Comparison of ENCODE assay signal across 8 mouse cellular contexts in genomic region chr17:35342071-35342671, GRCm38 (mm10). TPM values are rescaled to one million over a fixed set of nuclear protein-coding genes. Genes with fewer than 3 reads are reported as not detected.
A peak's percentile ranks its signal among the peaks of the same experiment; 100 is the strongest.
DNase-seq lines count a peak whose midpoint lies in the region; ATAC-seq lines count a peak whose summit lies in the region.

Gene H2-Q2 (plus strand): TSS chr17:35342242.

- H3K4me3 ChIP-seq in lung, embryonic 15.5 days, result peak within 1 kb of the TSS; percentile 52
- H3K4me3 ChIP-seq in forebrain, embryonic 10.5 days, result peak within 1 kb of the TSS; percentile 57
- peak within 1 kb of the TSS; percentile 41 for H3K4me3 ChIP-seq in kidney, embryonic 14.5 days (ENCODE audit: low read length)
- peak within 1 kb of the TSS; percentile 46 for H3K4me3 ChIP-seq in midbrain, embryonic 15.5 days

- peak within 1 kb of the TSS; percentile 14; the same call in 1 of the 2 replicates for H3K9ac ChIP-seq in lung, embryonic 15.5 days
- 0 out of 2 replicates have a peak within 1 kb of the TSS, but pooled peaks have one; percentile 18 for H3K9ac ChIP-seq in kidney, embryonic 14.5 days (ENCODE audit: low read depth, low read length)
- H3K9ac ChIP-seq in midbrain, embryonic 15.5 days, result peak within 1 kb of the TSS; percentile 49

- H3K36me3 ChIP-seq in lung, embryonic 15.5 days, result no peaks in the 10 kb centered on the region
- H3K36me3 ChIP-seq in forebrain, embryonic 10.5 days (replicated peaks), result no peaks in the 10 kb centered on the region
- H3K36me3 ChIP-seq in kidney, embryonic 14.5 days (ENCODE audit: control insufficient read depth, insufficient read depth, low read length), result no peaks in the 10 kb centered on the region
- H3K36me3 ChIP-seq in midbrain, embryonic 15.5 days (replicated peaks), result no peaks in the 10 kb centered on the region

- H3K9me3 ChIP-seq in lung, embryonic 15.5 days, result no peaks in the 10 kb centered on the region
- no peaks in the 10 kb centered on the region for H3K9me3 ChIP-seq in forebrain, embryonic 10.5 days
- no peaks in the 10 kb centered on the region for H3K9me3 ChIP-seq in kidney, embryonic 14.5 days (ENCODE audit: control insufficient read depth, low read length)
- H3K9me3 ChIP-seq in midbrain, embryonic 15.5 days, result no peaks in the 10 kb centered on the region

- H3K4me1 ChIP-seq in lung, embryonic 15.5 days, result no peaks in the 10 kb centered on the region
- peaks cover 13% of the 10 kb centered on the region for H3K4me1 ChIP-seq in forebrain, embryonic 10.5 days
- peaks cover 5% of the 10 kb centered on the region; the same call in 1 of the 2 replicates for H3K4me1 ChIP-seq in kidney, embryonic 14.5 days (ENCODE audit: control insufficient read depth, insufficient read depth, low read length)
- H3K4me1 ChIP-seq in midbrain, embryonic 15.5 days, result peaks cover 11% of the 10 kb centered on the region

- no peak for ATAC-seq in lung, embryonic 15.5 days (ENCODE audit: borderline replicate concordance, extremely low read depth, low FRiP score, low TSS enrichment)
- no peak for ATAC-seq in kidney, embryonic 14.5 days (ENCODE audit: low FRiP score, low TSS enrichment)
- peak; percentile 48; the same call in 1 of the 2 replicates for ATAC-seq in midbrain, embryonic 15.5 days (replicated peaks)

- peak within 1 kb of the TSS; percentile 66 for H3K4me2 ChIP-seq in lung, embryonic 15.5 days
- H3K4me2 ChIP-seq in kidney, embryonic 14.5 days (replicated peaks; ENCODE audit: low read depth, low read length), result peak within 1 kb of the TSS; percentile 65
- peak within 1 kb of the TSS; percentile 84 for H3K4me2 ChIP-seq in midbrain, embryonic 15.5 days

- WGBS in lung, embryonic 15.5 days, result 1% methylated on average over 40 of the region's 40 CpGs
- under 1% methylated on average over 40 of the region's 40 CpGs for WGBS in forebrain, embryonic 10.5 days
- under 1% methylated on average over 37 of the region's 40 CpGs for whole genome bisulfite sequencing in kidney, embryonic 14.5 days
- WGBS in midbrain, embryonic 15.5 days, result under 1% methylated on average over 33 of the region's 40 CpGs

- H3K27me3 ChIP-seq in lung, embryonic 15.5 days, result peaks cover 45% of the 10 kb centered on the region
- H3K27me3 ChIP-seq in forebrain, embryonic 10.5 days (ENCODE audit: poor library complexity, severe bottlenecking), result peaks cover 63% of the 10 kb centered on the region
- H3K27me3 ChIP-seq in kidney, embryonic 14.5 days (ENCODE audit: control insufficient read depth, insufficient read depth, low read length), result peaks cover 37% of the 10 kb centered on the region
- H3K27me3 ChIP-seq in midbrain, embryonic 15.5 days (replicated peaks), result peaks cover 46% of the 10 kb centered on the region

- no peak within 1 kb of the TSS for H3K27ac ChIP-seq in lung, embryonic 15.5 days
- H3K27ac ChIP-seq in forebrain, embryonic 10.5 days, result no peak within 1 kb of the TSS
- no peak within 1 kb of the TSS for H3K27ac ChIP-seq in kidney, embryonic 14.5 days (ENCODE audit: low read depth, low read length)
- no peak within 1 kb of the TSS for H3K27ac ChIP-seq in midbrain, embryonic 15.5 days

- DNase-seq in lung, adult 18-20 months, result no peak
- DNase-seq in forebrain, embryonic 10.5 days (ENCODE audit: extremely low spot score, low spot score), result peak; percentile 24
- no peak for DNase-seq in gastrocnemius, postnatal 4 days (ENCODE audit: low spot score in 2 of 2)
- no peak for DNase-seq in cerebellum, postnatal 4 days (ENCODE audit: low spot score in 2 of 2)
- no peak for DNase-seq in urinary bladder, adult 2 months (ENCODE audit: low spot score)

RNA-seq across cellular contexts. Expression of gene H2-Q2, which starts in this region (rescaled TPM):
- polyA plus RNA-seq in lung, embryonic 15.5 days (2015; fragmentation: Nextera tagmentation; extraction: Ambion mirVana), result 6.6 and 7.1 TPM in 2 replicates
- 0.26 and 0.35 TPM in 2 replicates for polyA plus RNA-seq in forebrain, embryonic 10.5 days (2016; fragmentation: Nextera tagmentation; extraction: Ambion mirVana)
- polyA plus RNA-seq in kidney, embryonic 14.5 days (2014; fragmentation: Nextera tagmentation; extraction: Ambion mirVana), result 0.24 and 0.37 TPM in 2 replicates
- polyA plus RNA-seq in midbrain, embryonic 15.5 days (2015; fragmentation: Nextera tagmentation; extraction: Ambion mirVana), result 3.0 and 3.8 TPM in 2 replicates
- under 1 TPM; 0.59 to 0.93 TPM for total RNA-seq in gastrocnemius, postnatal 4 days (2021)
- 3.0 and 3.4 TPM in 2 replicates for polyA plus RNA-seq in urinary bladder, adult 2 months (2012; rRNA removed)

Comparison
In these comparisons a context has a peak if more than half of its experiments do, and no peak if none do; other contexts are left out.
1. Peak in DNase-seq and H3K4me3 ChIP-seq in forebrain, embryonic 10.5 days; RNA of the gene not detected or under 1 TPM.